Mouse (Mus musculus) hindbrain, postnatal 0 days (tissue): ENCODE results near the gene Npas3. TPM values are rescaled to one million over a fixed set of nuclear protein-coding genes. Genes with fewer than 3 reads are reported as not detected.

Source experiments
- ATAC-seq: fragments of 200-750 bp; cut with Nextera tagmentation; 2 replicates; pipeline ENCODE4 v1.8.0; 2017; ENCODE audit warnings: mild to moderate bottlenecking, moderate TSS enrichment, moderate library complexity
- DNase-seq: peaks from one replicate; pipeline ENCODE4 v3.0.0-alpha.2; 2015; ENCODE audit warnings: low spot score
- H3K27ac ChIP-seq: fragments of 300-500 bp; sonication (generic); 2 replicates; pipeline ENCODE4 v1.5.1; 2014; ENCODE audit warnings: mild to moderate bottlenecking
- H3K27me3 ChIP-seq: fragments of 300-500 bp; sonication (generic); 2 replicates; pipeline ENCODE4 v1.6.1; 2014; ENCODE audit warnings: low read length, mixed read lengths; ENCODE audit not compliant: insufficient read depth
- H3K36me3 ChIP-seq: fragments of 300-500 bp; sonication (generic); 2 replicates; pipeline ENCODE4 v1.6.1; 2014; ENCODE audit warnings: low read length, mixed read lengths; ENCODE audit not compliant: insufficient read depth
- H3K4me1 ChIP-seq: fragments of 300-500 bp; sonication (generic); 2 replicates; pipeline ENCODE4 v1.6.1; 2014; ENCODE audit warnings: antibody characterized with exemption, low read length, mixed read lengths; ENCODE audit not compliant: insufficient read depth
- H3K4me2 ChIP-seq: fragments of 300-500 bp; sonication (generic); 2 replicates; pipeline ENCODE4 v1.6.1; 2014; ENCODE audit warnings: low read depth, mild to moderate bottlenecking, low read length, moderate library complexity, mixed read lengths
- H3K4me3 ChIP-seq: fragments of 300-500 bp; sonication (generic); 2 replicates; pipeline ENCODE4 v1.5.1; 2014; ENCODE audit warnings: low read length
- H3K9ac ChIP-seq: fragments of 300-500 bp; sonication (generic); replicated peaks from 2 replicates; pipeline ENCODE4 v1.6.1; 2014; ENCODE audit warnings: mild to moderate bottlenecking, low read length, moderate library complexity, mixed read lengths
- H3K9me3 ChIP-seq: fragments of 300-500 bp; sonication (generic); 2 replicates; pipeline ENCODE4 v1.6.1; 2016; ENCODE audit warnings: low read length, mixed read lengths
- CTCF ChIP-seq: IDR thresholded peaks from 2 replicates; pipeline ENCODE4 v1.5.1; 2016; ENCODE audit warnings: antibody characterized with exemption, control low read depth, low read depth
- WGBS: fragments of 180-500 bp; shearing (Covaris S2); extraction: QIAGEN DNeasy Blood & Tissue Kit; methylation state at CpG from one replicate; pipeline ENCODE4 v1.1.7; 2014; 5-methylcytosine and 5-hydroxymethylcytosine counted together
- polyA plus RNA-seq: library from polyadenylated mRNA; unstranded; fragments of >200 nt; fragmentation: Nextera tagmentation; extraction: Ambion mirVana; gene quantifications from 2 replicates; pipeline ENCODE4 v1.2.1, GENCODE M21; 2015
- total RNA-seq: library from RNA; depleted of rRNA; stranded (reverse); fragments of >200 nt; gene quantifications from 2 replicates; pipeline ENCODE4 v1.2.3, GENCODE M21; 2014

Gene Npas3
- total and polyA plus RNA-seq, 2 experiments from 2014 or later, result 28.0 to 53.8 TPM

DNA sequence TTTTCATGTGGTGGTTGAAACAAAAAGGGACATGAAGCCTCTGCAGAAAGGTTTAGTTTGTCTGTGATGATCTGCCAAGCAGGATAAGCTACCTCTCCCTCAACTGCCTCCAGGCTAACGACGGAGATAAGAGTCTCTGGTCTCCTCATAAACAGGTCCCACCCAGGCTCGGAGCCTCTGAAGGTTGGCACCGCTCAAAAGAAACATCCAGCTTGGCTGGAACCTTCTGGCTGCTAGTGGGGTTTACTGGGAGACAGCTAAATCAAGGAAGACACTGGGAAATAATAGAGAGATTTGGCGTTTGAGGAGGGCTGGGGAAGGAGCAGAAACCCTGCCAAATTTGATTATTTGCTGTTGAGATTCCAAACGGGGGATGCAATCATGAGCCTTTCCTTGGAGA is 584.1 kb downstream of the Npas3 start:
- no peak overlapping the region for H3K4me3 ChIP-seq
- H3K4me1 ChIP-seq, result peaks cover 10% of the 10 kb centered on the region; the same call in 1 of the 2 replicates
- H3K4me2 ChIP-seq, result no peak overlapping the region
- 37% methylated on average over 6 of the region's 6 CpGs for WGBS
- H3K9ac ChIP-seq, result no peak overlapping the region
- no peak overlapping the region for H3K27ac ChIP-seq
- H3K36me3 ChIP-seq, result no peaks in the 10 kb centered on the region
- no peak for DNase-seq
- no peak for ATAC-seq
- H3K9me3 ChIP-seq, result no peaks in the 10 kb centered on the region
- H3K27me3 ChIP-seq, result no peaks in the 10 kb centered on the region
- no peak for TF ChIP-seq CTCF

DNA sequence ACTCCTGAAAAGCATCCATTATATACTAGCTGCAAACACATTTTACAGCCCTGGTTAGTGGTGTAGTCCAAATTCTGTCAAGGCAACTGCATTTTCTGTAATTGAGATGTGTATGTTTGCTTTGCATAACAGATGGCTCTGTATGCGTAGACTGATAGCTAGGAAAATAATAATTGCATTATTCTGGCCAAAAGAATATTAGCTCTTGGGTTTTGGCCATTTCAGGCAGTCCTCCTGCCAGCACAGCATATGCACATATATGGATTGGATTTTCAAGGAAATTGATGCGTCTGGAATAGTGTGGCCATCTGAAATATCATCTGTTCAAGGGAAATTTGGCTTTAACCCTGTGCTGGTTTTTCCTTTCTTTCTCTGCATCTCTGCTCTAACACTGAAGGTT is 584.9 kb downstream of the Npas3 start:
- Histone ChIP-seq H3K27me3 (no peaks in the 10 kb centered on the region), H3K36me3 (no peaks in the 10 kb centered on the region), H3K4me3 (no peak overlapping the region), H3K9ac (no peak overlapping the region), H3K4me1 (peaks cover 12% of the 10 kb centered on the region; the same call in 1 of the 2 replicates), H3K9me3 (no peaks in the 10 kb centered on the region), H3K4me2 (no peak overlapping the region), H3K27ac (no peak overlapping the region)
- no peak for TF ChIP-seq CTCF
- DNase-seq (no peak), ATAC-seq (peak; percentile 33; the same call in 1 of the 2 replicates)
- WGBS, result 57% methylated on average over 2 of the region's 2 CpGs

DNA sequence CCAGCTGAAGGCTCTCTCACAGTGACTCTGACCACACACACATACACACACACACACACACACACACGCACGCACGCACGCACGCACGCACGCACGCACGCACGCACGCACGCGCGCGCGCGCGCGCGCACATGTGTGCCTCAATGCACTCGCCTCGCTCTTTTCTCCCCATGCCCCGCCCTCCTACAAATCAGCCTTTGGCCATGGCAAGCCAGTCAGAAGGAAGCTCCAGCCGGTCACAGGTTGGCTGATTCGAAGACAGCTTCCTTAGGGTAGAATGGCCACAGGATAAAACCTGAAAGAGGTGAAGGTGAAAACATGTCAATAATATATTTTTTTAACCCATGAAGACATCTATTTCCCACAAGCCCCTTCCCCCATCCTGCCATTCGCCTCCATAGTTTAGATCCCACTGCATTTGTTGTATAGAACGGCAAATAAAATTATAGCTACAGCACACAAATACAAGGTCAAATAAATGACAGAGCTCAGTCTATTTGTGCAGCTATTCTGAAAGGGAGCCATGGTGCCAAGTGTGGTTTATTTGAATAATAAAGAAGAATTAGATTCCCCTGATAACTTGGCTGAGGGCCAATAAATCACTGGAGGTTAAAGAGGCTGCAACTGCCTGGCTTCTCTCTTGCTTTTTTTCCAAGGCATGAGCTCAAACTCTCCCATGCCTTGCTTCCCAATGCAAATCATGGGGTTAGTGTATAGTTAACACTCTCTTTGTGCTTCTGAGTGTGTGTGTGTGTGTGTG is 587.7 kb downstream of the Npas3 start:
- WGBS, result 72% methylated on average over 27 of the region's 27 CpGs
- H3K36me3 ChIP-seq, result no peaks in the 10 kb centered on the region
- H3K27me3 ChIP-seq, result no peaks in the 10 kb centered on the region
- no peaks in the 10 kb centered on the region for H3K9me3 ChIP-seq
- H3K4me2 ChIP-seq, result no peak overlapping the region
- no peak overlapping the region for H3K9ac ChIP-seq
- no peak overlapping the region for H3K27ac ChIP-seq
- DNase-seq (peak; percentile 64), ATAC-seq (0 out of 2 replicates have a peak, but pooled peaks have one; percentile 24)
- peaks cover 15% of the 10 kb centered on the region; the same call in 1 of the 2 replicates for H3K4me1 ChIP-seq
- no peak for TF ChIP-seq CTCF
- H3K4me3 ChIP-seq, result no peak overlapping the region

DNA sequence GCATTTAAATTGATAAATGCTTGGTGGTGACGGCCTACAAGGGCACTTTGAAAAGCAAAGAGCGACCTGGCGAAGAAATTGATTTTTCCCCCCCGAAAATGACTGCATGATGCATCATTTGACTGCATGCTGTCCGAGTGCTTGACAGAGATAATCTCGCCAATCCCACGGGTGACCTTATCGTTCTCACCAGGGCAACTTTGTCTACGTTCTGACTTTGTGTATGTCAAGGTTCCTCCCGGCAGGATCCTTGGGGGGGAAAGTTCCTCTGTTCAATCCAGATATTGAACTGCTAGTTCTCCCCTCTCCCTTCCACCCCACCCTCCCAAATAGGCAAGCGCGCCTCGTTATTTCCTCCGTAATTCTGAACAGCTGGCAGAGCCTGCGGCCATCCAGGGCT is 588.9 kb downstream of the Npas3 start:
- H3K4me3 ChIP-seq, result no peak overlapping the region
- H3K27ac ChIP-seq, result no peak overlapping the region
- peaks cover 15% of the 10 kb centered on the region; the same call in 1 of the 2 replicates for H3K4me1 ChIP-seq
- 70% methylated on average over 15 of the region's 15 CpGs for WGBS
- H3K4me2 ChIP-seq, result no peak overlapping the region
- no peaks in the 10 kb centered on the region for H3K36me3 ChIP-seq
- H3K27me3 ChIP-seq, result no peaks in the 10 kb centered on the region
- no peak for DNase-seq
- ATAC-seq, result no peak
- no peak for TF ChIP-seq CTCF
- H3K9ac ChIP-seq, result no peak overlapping the region
- H3K9me3 ChIP-seq, result no peaks in the 10 kb centered on the region

DNA sequence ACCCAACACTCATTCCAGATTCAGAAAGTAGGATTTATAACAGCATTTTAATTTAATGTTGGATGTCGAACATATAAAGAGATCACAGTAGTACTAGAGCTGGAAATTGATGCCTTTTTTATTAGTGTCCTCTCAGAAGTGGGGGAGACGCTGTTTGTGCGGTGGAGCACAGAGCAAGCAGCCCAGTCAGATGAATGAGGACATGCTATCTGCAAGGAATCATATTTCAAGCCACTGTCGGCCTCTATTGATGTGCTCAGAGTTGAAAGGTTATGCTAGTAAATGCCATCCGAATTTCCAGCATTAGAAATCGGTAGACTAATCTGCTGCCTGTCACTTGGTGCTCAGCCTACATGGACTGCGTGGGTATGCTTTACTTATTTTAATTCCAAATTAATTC is 590.1 kb downstream of the Npas3 start:
- Histone ChIP-seq H3K27ac (no peak overlapping the region), H3K4me3 (no peak overlapping the region), H3K36me3 (no peaks in the 10 kb centered on the region), H3K27me3 (no peaks in the 10 kb centered on the region), H3K9me3 (no peaks in the 10 kb centered on the region), H3K4me1 (peaks cover 10% of the 10 kb centered on the region), H3K9ac (no peak overlapping the region), H3K4me2 (no peak overlapping the region)
- 0 out of 2 replicates have a peak, but pooled peaks have one; percentile 13 for ATAC-seq
- DNase-seq, result no peak
- 30% methylated on average over 7 of the region's 7 CpGs for WGBS
- no peak for TF ChIP-seq CTCF

DNA sequence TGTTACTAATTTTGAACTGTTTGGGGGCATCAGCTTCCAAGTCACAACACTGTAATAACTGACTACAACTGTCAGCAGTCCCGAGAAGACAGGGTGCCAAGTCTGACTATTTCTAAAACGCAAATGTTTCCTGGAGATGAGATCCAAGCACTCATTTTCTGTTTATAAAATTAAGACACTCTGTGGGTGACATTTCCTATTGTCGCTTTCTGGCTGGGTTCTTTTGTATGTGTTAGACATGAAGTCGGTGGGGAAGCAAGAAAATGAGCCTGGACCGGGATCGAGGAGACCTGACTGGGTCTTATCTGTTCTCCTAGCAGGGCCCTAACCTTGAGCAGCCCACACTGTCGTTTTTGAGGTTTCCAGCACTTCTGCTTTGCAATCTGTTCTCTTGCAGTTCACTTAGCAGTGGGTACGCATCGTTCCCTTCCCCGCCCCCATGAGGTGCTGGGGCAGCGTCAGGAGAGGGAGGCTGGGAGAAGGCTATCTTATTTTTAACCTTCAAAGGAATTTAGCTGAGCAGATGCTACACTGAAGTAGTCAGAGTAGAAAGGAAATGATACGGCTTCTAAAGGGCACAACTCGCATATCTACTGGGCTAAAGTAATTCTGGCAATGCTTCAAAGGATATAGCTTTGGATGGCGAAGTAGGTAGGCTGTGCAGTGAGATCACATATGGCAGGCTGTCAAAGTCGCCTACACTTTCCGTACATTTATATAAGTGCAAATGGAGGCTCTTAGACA is 593.6 kb downstream of the Npas3 start:
- no peaks in the 10 kb centered on the region for H3K27me3 ChIP-seq
- H3K4me2 ChIP-seq, result no peak overlapping the region
- no peaks in the 10 kb centered on the region for H3K9me3 ChIP-seq
- no peak overlapping the region for H3K4me3 ChIP-seq
- H3K9ac ChIP-seq, result no peak overlapping the region
- H3K36me3 ChIP-seq, result no peaks in the 10 kb centered on the region
- ATAC-seq, result no peak
- no peak for DNase-seq
- no peak for TF ChIP-seq CTCF
- peaks cover 17% of the 10 kb centered on the region for H3K4me1 ChIP-seq
- 0 out of 2 replicates have a peak overlapping the region, but pooled peaks have one; percentile 2 for H3K27ac ChIP-seq
- 34% methylated on average over 16 of the region's 16 CpGs for WGBS

DNA sequence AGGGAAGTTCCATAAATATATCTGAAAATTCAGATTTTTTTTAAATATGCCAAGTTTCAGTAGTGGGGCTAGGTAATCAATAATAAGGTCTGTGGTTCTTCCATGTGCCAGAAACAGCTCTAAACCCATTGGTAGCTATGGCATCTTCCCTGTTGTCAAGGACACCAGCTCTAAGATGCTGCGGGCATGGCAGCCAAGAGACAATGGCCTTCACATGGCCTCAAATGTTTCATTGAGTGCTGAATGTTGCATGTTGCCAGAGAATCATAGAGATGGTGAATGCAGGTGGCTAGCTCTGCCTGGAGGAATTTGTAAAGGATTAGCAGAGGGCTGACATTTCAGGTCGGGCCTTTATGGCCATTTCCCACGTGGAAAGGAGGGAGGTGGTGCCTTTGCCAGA is 595.1 kb downstream of the Npas3 start:
- TF ChIP-seq CTCF, result no peak
- Histone ChIP-seq H3K4me1 (peaks cover 12% of the 10 kb centered on the region), H3K9ac (no peak overlapping the region), H3K27me3 (no peaks in the 10 kb centered on the region), H3K9me3 (no peaks in the 10 kb centered on the region), H3K36me3 (no peaks in the 10 kb centered on the region), H3K4me2 (no peak overlapping the region), H3K27ac (no peak overlapping the region), H3K4me3 (no peak overlapping the region)
- 28% methylated on average over 3 of the region's 3 CpGs for WGBS
- ATAC-seq (0 out of 2 replicates have a peak, but pooled peaks have one; percentile 36), DNase-seq (no peak)
